Mouse (Mus musculus): ENCODE data around the gene Exosc1. TPM values are rescaled to one million over a fixed set of nuclear protein-coding genes. Genes with fewer than 3 reads are reported as not detected.
A peak's percentile ranks its signal among the peaks of the same experiment; 100 is the strongest.

The Exosc1 gene
- polyA plus RNA-seq, 1 experiment from 2014 or later, result 31.4 TPM

DNA sequence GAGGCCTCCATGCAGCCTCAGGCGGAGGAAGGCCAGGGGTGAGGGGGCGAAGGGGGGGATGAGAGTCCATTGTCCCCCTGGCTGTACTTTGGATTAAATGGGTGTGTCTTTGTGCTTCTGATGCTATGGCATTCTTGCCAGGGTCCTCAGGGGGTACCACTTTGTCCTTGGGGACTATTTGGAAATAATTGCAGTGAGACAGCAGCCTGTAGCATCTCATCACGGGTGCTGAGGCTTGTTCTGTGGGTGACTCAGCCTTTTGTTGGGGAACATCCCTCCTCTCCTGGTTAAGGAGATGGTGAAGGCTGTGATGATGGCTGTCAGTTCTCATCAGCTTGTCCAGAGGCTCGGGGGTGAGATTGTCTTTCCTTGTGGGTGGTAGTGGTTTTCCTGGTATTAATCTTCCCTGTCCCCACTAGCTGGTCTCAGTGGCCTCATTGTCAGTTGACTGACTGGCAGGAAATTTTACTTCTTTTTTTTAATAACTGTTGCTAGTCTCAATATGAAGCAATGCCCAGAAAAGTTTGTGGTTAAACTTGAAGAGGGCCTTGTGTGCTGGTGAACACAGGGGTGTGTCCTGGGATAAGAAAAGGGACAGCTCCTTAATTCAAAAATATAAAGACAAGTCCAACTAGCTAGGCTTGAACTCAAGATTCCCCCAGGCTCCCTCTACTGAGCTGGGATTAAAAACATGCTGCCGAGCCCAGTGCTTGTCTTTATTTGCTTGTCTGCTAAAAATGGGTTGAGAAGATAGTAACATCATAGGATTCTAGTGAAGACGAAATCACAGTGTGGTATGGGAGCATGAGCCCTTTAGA lies 19.2 kb downstream of the Exosc1 start:
- peak overlapping the region; percentile 88 for H3K9ac ChIP-seq
- H3K4me2 ChIP-seq, result peak overlapping the region; percentile 98
- H3K4me3 ChIP-seq (replicated peaks), result peak overlapping the region; percentile 84
- H3K36me3 ChIP-seq (replicated peaks), result peaks cover 30% of the 10 kb centered on the region
- WGBS (ENCODE audit: insufficient replicate concordance), result 31% methylated on average over 6 of the region's 6 CpGs
- H3K27ac ChIP-seq (replicated peaks), result peak overlapping the region; percentile 87
- H3K9me3 ChIP-seq (replicated peaks), result no peaks in the 10 kb centered on the region
- no peak for ATAC-seq (ENCODE audit: insufficient read depth)
- H3K27me3 ChIP-seq, result no peaks in the 10 kb centered on the region
- H3K4me1 ChIP-seq (replicated peaks), result peaks cover 47% of the 10 kb centered on the region

DNA sequence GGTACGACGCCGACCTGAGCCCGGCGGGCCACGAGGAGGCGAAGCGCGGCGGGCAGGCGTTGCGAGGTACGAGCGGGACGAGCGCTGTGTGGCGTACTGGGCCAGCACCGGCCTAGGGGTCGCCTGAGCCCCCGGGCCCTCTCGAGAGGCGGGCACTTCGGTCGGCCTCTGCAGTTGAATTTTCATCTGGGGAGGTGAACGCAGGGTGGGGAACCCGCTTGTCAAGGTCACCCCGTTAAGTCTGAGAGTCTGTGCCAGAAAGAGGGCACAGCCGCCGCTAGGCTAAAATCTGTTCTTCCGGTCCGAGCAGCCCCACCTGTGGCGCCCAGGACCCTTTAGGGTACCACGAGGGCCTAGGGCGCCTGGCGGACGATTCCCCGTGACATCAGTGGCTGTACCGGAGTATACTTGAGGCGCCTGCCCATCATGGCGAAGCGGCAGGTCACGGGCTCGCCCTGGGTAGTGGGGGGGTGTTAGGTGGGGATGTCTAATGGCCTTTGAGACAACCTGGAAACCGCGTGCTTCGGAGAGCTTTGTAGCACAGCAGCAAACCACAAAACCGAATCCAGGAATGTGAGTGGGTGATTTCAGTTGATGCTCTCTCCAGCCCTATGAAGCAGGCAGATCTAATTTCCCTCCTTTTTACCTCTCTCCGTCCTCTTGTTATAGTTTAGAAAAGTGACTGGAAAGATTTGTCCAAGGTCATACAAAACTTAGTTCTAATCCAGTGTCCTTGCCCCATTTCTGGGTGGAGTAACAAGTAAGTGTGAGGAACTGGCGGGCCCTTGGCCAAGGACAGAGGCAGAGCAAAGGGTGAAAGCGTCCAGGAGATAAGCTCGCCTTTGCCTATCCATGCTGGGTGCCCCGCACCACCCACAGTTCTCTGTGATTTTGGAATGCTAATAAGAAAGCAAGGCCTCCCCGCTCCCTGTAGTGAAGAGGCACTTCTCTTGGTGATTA lies 20.8 kb downstream of the Exosc1 start:
- Histone ChIP-seq H3K9ac (peak overlapping the region; percentile 88), H3K9me3 (replicated peaks) (no peaks in the 10 kb centered on the region), H3K4me3 (replicated peaks) (peak overlapping the region; percentile 84), H3K27me3 (no peaks in the 10 kb centered on the region), H3K4me1 (replicated peaks) (peaks cover 56% of the 10 kb centered on the region), H3K27ac (replicated peaks) (peak overlapping the region; percentile 87), H3K36me3 (replicated peaks) (peaks cover 23% of the 10 kb centered on the region), H3K4me2 (peak overlapping the region; percentile 98)
- ATAC-seq (ENCODE audit: insufficient read depth), result peak; percentile 41
- WGBS (ENCODE audit: insufficient replicate concordance), result 4% methylated on average over 52 of the region's 53 CpGs

DNA sequence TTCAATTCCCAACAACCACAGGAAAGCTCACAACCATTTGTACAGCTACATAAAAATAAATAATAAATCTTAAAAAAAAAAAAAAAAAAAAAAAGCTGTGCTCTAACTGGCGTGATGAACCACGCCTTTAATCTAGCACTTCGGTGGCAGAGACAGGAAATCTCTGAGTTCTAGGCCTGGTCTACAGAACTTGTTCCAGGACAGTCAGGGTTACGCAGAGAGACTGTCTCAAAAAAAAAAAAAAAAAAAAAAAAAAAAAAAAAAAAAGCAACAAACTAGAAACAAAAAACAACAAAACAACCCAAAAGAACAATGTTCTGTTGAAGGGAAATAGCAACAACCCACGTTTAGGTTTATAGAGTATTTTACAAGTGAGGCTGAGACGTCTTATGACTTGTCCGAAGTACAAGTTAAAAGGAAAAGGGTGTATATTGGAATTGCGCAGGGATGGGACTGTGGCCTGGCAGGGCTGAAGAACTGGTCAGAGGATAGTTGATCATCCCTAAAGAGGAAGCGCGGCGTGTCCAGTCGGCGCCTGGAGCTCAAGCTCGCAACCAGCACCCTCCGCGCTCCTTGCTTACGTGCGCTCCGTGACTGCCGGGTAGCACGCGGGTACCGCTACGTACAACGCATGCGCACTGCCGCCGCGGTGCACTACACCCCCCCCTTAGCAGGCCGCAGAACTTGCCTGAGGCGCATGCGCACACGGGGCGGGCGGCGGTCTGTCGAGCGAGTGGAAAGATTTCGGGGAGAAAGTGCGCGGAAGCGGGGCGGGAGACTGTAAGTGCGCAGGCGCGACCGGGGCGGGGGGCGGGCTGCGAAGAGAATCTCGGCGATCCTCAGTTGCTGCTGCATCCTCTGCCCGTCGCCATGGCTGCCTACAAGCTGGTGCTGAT lies 21.8 kb downstream of the Exosc1 start, which contains the start of gene Pgam1:
TSS of gene Pgam1 (plus strand) at position 746 of the 896 bp plus-strand sequence.
- H3K27me3 ChIP-seq, result no peaks in the 10 kb centered on the region
- peaks cover 65% of the 10 kb centered on the region for H3K4me1 ChIP-seq (replicated peaks)
- H3K36me3 ChIP-seq (replicated peaks), result peaks cover 14% of the 10 kb centered on the region
- no peaks in the 10 kb centered on the region for H3K9me3 ChIP-seq (replicated peaks)
- peak within 1 kb of the TSS; percentile 88 for H3K9ac ChIP-seq
- ATAC-seq (ENCODE audit: insufficient read depth), result peak; percentile 88
- H3K27ac ChIP-seq (replicated peaks), result peak within 1 kb of the TSS; percentile 93
- peak within 1 kb of the TSS; percentile 84 for H3K4me3 ChIP-seq (replicated peaks)
- peak within 1 kb of the TSS; percentile 98 for H3K4me2 ChIP-seq
- WGBS (ENCODE audit: insufficient replicate concordance), result 3% methylated on average over 54 of the region's 54 CpGs

DNA sequence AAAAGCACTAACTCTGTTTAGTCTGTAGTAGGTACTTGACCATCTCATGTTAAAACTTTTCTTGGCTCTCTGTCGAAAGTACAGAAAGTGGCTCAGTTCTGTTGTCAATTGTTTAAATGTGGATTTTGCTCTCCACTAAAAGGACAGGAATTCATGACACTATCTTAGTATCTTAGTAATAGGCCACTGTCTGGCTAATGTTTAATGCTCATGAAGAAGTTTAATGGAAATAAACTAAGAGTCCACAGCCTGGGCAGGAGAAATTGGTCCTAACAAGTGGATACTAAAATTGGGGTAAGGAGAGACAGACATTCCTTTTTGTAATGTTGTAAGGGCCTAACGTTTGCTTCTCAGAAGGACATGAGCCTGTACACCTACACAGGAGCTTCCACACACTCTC lies 22.8 kb downstream of the Exosc1 start:
- peaks cover 75% of the 10 kb centered on the region for H3K4me1 ChIP-seq (replicated peaks)
- 74% methylated on average over 2 of the region's 2 CpGs for WGBS (ENCODE audit: insufficient replicate concordance)
- ATAC-seq (ENCODE audit: insufficient read depth), result no peak

DNA sequence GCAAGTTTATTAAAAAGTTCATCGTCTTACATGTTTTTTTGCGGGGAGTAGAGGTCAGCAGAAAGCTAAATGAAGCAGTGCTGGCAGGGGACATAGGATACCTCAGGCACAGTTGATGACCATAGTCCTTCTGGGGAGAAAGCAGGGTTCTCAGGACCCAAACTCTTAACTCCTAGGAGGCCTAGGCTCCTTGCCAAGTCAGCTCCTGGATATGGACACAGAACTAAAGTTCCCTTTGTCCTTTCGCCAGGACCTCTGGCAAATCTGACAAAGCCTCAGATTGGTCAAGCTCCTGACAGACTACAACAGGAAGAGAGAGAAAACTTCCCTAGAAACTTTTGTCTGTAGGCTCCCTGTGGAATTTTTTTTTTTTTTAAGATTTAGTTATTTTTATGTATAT lies 24.5 kb downstream of the Exosc1 start:
- H3K4me2 ChIP-seq, result no peak overlapping the region
- ATAC-seq (ENCODE audit: insufficient read depth), result no peak
- no peak overlapping the region for H3K9ac ChIP-seq
- no peaks in the 10 kb centered on the region for H3K36me3 ChIP-seq (replicated peaks)
- no peaks in the 10 kb centered on the region for H3K9me3 ChIP-seq (replicated peaks)
- H3K27me3 ChIP-seq, result no peaks in the 10 kb centered on the region
- H3K27ac ChIP-seq (replicated peaks), result 0 out of 2 replicates have a peak overlapping the region, but pooled peaks have one; percentile 19
- no peak overlapping the region for H3K4me3 ChIP-seq (replicated peaks)
- 93% methylated on average over 3 of the region's 3 CpGs for WGBS (ENCODE audit: insufficient replicate concordance)
- H3K4me1 ChIP-seq (replicated peaks), result peaks cover 64% of the 10 kb centered on the region

More for the DNA sequence above, 22.8 kb downstream of the Exosc1 start:
- H3K27me3 ChIP-seq, result no peaks in the 10 kb centered on the region
- H3K4me3 ChIP-seq (replicated peaks), result no peak overlapping the region
- H3K36me3 ChIP-seq (replicated peaks), result peaks cover 5% of the 10 kb centered on the region; the same call in 1 of the 2 replicates
- no peak overlapping the region for H3K9ac ChIP-seq
- H3K4me2 ChIP-seq, result no peak overlapping the region
- H3K9me3 ChIP-seq (replicated peaks), result no peaks in the 10 kb centered on the region
- H3K27ac ChIP-seq (replicated peaks), result peak overlapping the region; percentile 93

DNA sequence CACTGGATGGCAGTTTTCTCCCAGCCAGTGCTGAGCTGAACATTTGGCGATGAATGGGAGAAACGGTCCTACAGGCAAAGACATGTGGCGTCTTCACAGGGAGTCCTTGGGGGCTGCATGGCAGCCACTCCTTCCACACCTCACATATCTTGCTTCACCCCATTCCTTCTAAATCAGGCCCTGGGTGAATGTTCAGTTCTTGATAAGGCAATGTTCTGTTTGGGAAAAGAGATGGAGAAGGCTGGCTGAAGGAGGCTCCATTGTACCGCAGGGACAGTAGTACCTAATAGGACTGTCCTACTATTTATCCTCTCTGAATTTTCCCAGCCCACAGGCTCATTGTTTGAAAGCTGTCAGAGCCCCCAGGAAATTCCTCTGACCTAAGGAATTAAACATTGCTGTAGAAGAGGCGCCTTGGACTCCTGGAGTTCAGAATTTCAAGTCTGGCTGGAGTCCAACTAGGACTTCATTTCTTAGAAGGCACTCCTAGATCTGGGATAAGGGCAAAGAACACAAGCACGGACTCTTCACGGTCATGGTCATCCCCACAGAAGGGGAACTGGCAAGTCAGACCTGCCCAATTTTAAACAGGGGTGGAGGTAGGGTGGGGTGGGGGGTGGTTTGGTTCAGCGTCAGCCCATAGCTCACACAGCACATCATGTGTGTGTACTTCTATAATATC lies 26.0 kb downstream of the Exosc1 start:
- Histone ChIP-seq H3K27ac (replicated peaks) (peak overlapping the region; percentile 90), H3K36me3 (replicated peaks) (no peaks in the 10 kb centered on the region), H3K4me2 (peak overlapping the region; percentile 61), H3K27me3 (no peaks in the 10 kb centered on the region), H3K9me3 (replicated peaks) (no peaks in the 10 kb centered on the region), H3K4me1 (replicated peaks) (peaks cover 57% of the 10 kb centered on the region), H3K9ac (peak overlapping the region; percentile 31; the same call in 1 of the 2 replicates), H3K4me3 (replicated peaks) (peak overlapping the region; percentile 2; the same call in 1 of the 2 replicates)
- WGBS (ENCODE audit: insufficient replicate concordance), result 26% methylated on average over 8 of the region's 8 CpGs
- peak; percentile 25 for ATAC-seq (ENCODE audit: insufficient read depth)

DNA sequence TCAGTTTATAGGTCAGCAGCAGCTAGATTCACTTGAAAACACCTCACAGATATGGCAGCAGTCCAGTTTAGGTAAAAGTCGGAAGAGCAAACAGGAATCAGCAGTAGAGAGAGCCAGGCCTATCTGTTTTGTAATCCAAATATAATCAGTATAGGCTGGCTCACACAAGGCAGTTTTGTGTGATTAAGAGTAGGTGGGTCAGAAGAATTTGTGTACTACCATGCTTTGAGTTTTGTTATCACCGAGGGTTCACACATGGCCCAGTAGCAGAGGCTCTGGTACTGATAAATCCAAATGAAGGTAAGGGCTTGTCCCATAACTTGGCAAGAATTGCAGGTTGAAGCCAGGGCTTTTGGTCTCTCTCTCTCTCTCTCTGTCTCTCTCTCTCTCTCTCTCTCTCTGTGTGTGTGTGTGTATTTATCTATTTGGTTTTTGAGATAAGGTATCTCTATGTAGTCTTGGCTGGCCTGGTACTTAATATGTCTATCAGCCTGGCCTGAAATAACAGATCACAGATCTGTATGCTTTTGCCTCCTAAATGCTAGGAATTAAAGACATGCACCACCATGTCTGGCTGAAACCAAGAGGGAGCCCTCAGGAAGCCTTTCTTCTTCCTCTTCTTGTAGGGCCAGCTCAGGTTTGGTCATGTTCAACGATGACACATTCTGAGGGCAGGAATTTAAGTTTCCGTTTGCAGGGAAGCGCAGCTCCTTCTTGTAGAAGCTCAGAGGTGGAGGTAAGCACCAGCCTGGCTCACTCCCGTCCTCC lies 26.7 kb downstream of the Exosc1 start:
- Histone ChIP-seq H3K4me1 (replicated peaks) (peaks cover 56% of the 10 kb centered on the region), H3K9ac (peak overlapping the region; percentile 31; the same call in 1 of the 2 replicates), H3K27ac (replicated peaks) (peak overlapping the region; percentile 90), H3K4me2 (peak overlapping the region; percentile 61), H3K27me3 (no peaks in the 10 kb centered on the region), H3K4me3 (replicated peaks) (peak overlapping the region; percentile 2; the same call in 1 of the 2 replicates), H3K9me3 (replicated peaks) (no peaks in the 10 kb centered on the region), H3K36me3 (replicated peaks) (no peaks in the 10 kb centered on the region)
- ATAC-seq (ENCODE audit: insufficient read depth), result peak; percentile 79
- WGBS (ENCODE audit: insufficient replicate concordance), result 23% methylated on average over 6 of the region's 6 CpGs

DNA sequence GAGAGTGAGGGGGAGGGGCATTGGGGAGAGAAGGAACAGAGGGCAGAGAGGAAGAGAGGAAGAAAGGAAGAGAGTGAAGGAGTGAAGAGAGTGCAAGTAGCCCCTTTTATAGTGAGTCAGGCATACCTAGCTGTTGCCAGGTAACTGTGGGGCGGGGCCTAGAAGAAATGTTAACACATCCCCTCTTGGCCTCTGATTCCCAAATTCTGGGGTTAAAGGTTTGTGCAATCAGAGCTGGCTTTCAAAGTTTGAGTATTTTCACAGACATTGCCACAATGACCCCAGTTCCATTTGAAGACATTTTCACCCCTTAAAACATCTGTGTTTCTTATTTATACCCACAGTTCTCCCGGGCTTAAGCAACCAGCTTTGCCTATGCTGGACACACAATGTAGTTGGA lies 28.0 kb downstream of the Exosc1 start:
- Histone ChIP-seq H3K4me1 (replicated peaks) (peaks cover 51% of the 10 kb centered on the region), H3K27me3 (no peaks in the 10 kb centered on the region), H3K9ac (no peak overlapping the region), H3K9me3 (replicated peaks) (no peaks in the 10 kb centered on the region), H3K4me3 (replicated peaks) (no peak overlapping the region), H3K27ac (replicated peaks) (peak overlapping the region; percentile 90), H3K36me3 (replicated peaks) (no peaks in the 10 kb centered on the region), H3K4me2 (no peak overlapping the region)
- 78% methylated on average over 2 of the region's 2 CpGs for WGBS (ENCODE audit: insufficient replicate concordance)
- ATAC-seq (ENCODE audit: insufficient read depth), result no peak

DNA sequence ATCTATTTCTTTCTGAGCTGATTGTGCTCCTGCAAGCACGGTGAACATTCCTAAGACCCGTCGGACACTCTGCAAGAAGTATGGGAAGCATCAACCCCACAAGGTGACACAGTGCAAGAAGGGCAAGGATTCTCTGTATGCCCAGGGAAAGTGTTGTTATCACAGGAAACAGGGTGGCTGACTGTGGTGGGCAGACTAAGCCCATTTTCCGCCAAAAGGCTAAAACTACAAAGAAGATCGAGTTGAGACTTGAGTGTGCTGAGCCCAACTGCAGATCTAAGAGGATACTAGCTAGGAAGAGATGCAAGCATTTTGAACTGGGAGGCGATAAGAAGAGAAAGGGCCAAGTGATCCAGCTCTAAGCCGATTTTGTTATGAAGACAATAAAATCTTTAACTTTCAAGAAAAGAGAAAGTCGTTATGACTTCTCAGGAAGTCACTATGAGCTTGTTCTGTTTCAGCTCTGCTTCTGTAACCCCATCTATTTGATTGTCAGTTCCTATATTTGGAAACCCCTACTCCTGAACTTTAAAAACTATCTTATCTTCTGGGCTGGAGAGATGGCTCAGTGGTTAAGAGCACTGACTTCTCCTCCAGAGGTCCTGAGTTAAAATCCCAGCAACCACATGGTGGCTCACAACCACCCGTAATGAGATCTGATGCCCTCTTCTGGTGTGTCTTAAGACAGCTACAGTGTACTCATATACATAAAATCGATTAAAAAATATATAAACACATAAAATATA lies 30.2 kb downstream of the Exosc1 start:
- no peak overlapping the region for H3K27ac ChIP-seq (replicated peaks)
- WGBS (ENCODE audit: insufficient replicate concordance), result 19% methylated on average over 10 of the region's 10 CpGs
- peaks cover 60% of the 10 kb centered on the region for H3K4me1 ChIP-seq (replicated peaks)

More for the DNA sequence above, 30.2 kb downstream of the Exosc1 start:
- no peak for ATAC-seq (ENCODE audit: insufficient read depth)
- no peak overlapping the region for H3K4me2 ChIP-seq
- H3K9me3 ChIP-seq (replicated peaks), result no peaks in the 10 kb centered on the region
- no peaks in the 10 kb centered on the region for H3K27me3 ChIP-seq
- no peaks in the 10 kb centered on the region for H3K36me3 ChIP-seq (replicated peaks)
- H3K4me3 ChIP-seq (replicated peaks), result no peak overlapping the region
- no peak overlapping the region for H3K9ac ChIP-seq

All from liver, embryonic 15.5 days (tissue).